Mouse (Mus musculus) heart, embryonic 15.5 days (tissue): ENCODE results near the gene Lfng. TPM values are rescaled to one million over a fixed set of nuclear protein-coding genes. Genes with fewer than 3 reads are reported as not detected.
A peak's percentile ranks its signal among the peaks of the same experiment; 100 is the strongest.

Source experiments
- ATAC-seq: fragments of 200-750 bp; cut with Nextera tagmentation; replicated peaks from 2 replicates; pipeline ENCODE4 v1.8.0; 2017; ENCODE audit warnings: low read depth, moderate TSS enrichment; ENCODE audit not compliant: insufficient number of reproducible peaks, insufficient read depth, low FRiP score
- H3K27ac ChIP-seq: fragments of 300-500 bp; sonication (generic); 2 replicates; pipeline ENCODE4 v1.5.1; 2015; ENCODE audit warnings: mild to moderate bottlenecking, inconsistent platforms
- H3K27me3 ChIP-seq: fragments of 300-500 bp; sonication (generic); 2 replicates; pipeline ENCODE4 v1.6.1; 2015; ENCODE audit warnings: inconsistent platforms
- H3K36me3 ChIP-seq: fragments of 300-500 bp; sonication (generic); 2 replicates; pipeline ENCODE4 v1.6.1; 2015; ENCODE audit warnings: mild to moderate bottlenecking, inconsistent platforms
- H3K4me1 ChIP-seq: fragments of 300-500 bp; sonication (generic); replicated peaks from 2 replicates; pipeline ENCODE4 v1.6.1; 2015; ENCODE audit warnings: inconsistent platforms
- H3K4me2 ChIP-seq: fragments of 300-500 bp; sonication (generic); 2 replicates; pipeline ENCODE4 v1.6.1; 2015; ENCODE audit warnings: inconsistent platforms, mild to moderate bottlenecking, moderate library complexity
- H3K4me3 ChIP-seq: fragments of 300-500 bp; sonication (generic); 2 replicates; pipeline ENCODE4 v1.5.1; 2015; ENCODE audit warnings: mild to moderate bottlenecking, inconsistent platforms
- H3K9ac ChIP-seq: fragments of 300-500 bp; sonication (generic); 2 replicates; pipeline ENCODE4 v1.6.1; 2015; ENCODE audit warnings: mild to moderate bottlenecking, inconsistent platforms
- H3K9me3 ChIP-seq: fragments of 300-500 bp; sonication (generic); replicated peaks from 2 replicates; pipeline ENCODE4 v1.6.1; 2016; ENCODE audit warnings: inconsistent platforms
- WGBS: fragments of 180-500 bp; shearing (Covaris S2); methylation state at CpG from one replicate; pipeline ENCODE4 v1.1.7; 2015; ENCODE audit warnings: mixed read lengths; 5-methylcytosine and 5-hydroxymethylcytosine counted together
- polyA plus RNA-seq: library from polyadenylated mRNA; unstranded; fragments of >200 nt; fragmentation: Nextera tagmentation; extraction: Ambion mirVana; gene quantifications from 2 replicates; pipeline ENCODE4 v1.2.1, GENCODE M21; 2015

Lfng gene
- polyA plus RNA-seq, 1 experiment from 2014 or later: 5.0 TPM

- no peak; the same call in 1 of the 2 replicates for ATAC-seq
These were observed 10.6 kb downstream of the Lfng start for GRCm38 (mm10) chr5:140617714-140618113.

GRCm38 (mm10) chr5:140619151-140619771, 12.1 kb downstream of the Lfng start:
- peaks cover 25% of the 10 kb centered on the region for H3K36me3 ChIP-seq
- no peak overlapping the region for H3K27ac ChIP-seq
- peaks cover 7% of the 10 kb centered on the region for H3K4me1 ChIP-seq
- 20% methylated on average over 6 of the region's 6 CpGs for WGBS
- H3K4me2 ChIP-seq: no peak overlapping the region
- H3K9ac ChIP-seq: no peak overlapping the region
- H3K4me3 ChIP-seq: no peak overlapping the region
- no peaks in the 10 kb centered on the region for H3K9me3 ChIP-seq
- H3K27me3 ChIP-seq: no peaks in the 10 kb centered on the region
- no peak for ATAC-seq

More at GRCm38 (mm10) chr5:140617714-140618113, 10.6 kb downstream of the Lfng start:
- H3K27me3 ChIP-seq: peaks cover 1% of the 10 kb centered on the region; the same call in 1 of the 2 replicates
- peaks cover 7% of the 10 kb centered on the region for H3K4me1 ChIP-seq
- peaks cover 12% of the 10 kb centered on the region for H3K36me3 ChIP-seq
- peak overlapping the region; percentile 17; the same call in 1 of the 2 replicates for H3K27ac ChIP-seq
- no peak overlapping the region for H3K4me3 ChIP-seq
- 59% methylated on average over 5 of the region's 5 CpGs for WGBS
- H3K9ac ChIP-seq: no peak overlapping the region
- no peaks in the 10 kb centered on the region for H3K9me3 ChIP-seq
- H3K4me2 ChIP-seq: no peak overlapping the region

- no peak overlapping the region for H3K9ac ChIP-seq
- no peaks in the 10 kb centered on the region for H3K27me3 ChIP-seq
- no peak overlapping the region for H3K4me3 ChIP-seq
- H3K9me3 ChIP-seq: no peaks in the 10 kb centered on the region
- ATAC-seq: no peak
- H3K27ac ChIP-seq: no peak overlapping the region; the same call in 1 of the 2 replicates
- H3K36me3 ChIP-seq: peaks cover 33% of the 10 kb centered on the region
- no peak overlapping the region for H3K4me2 ChIP-seq
- 50% methylated on average over 7 of the region's 7 CpGs for WGBS
- peaks cover 7% of the 10 kb centered on the region for H3K4me1 ChIP-seq
These were observed 13.0 kb downstream of the Lfng start for GRCm38 (mm10) chr5:140619895-140620736.

- no peaks in the 10 kb centered on the region for H3K27me3 ChIP-seq
- no peak overlapping the region for H3K4me3 ChIP-seq
- no peak for ATAC-seq
- WGBS: 74% methylated on average over 9 of the region's 9 CpGs
- no peaks in the 10 kb centered on the region for H3K9me3 ChIP-seq
- H3K36me3 ChIP-seq: peaks cover 39% of the 10 kb centered on the region
- H3K4me2 ChIP-seq: no peak overlapping the region
- no peak overlapping the region for H3K27ac ChIP-seq
- peaks cover 8% of the 10 kb centered on the region for H3K4me1 ChIP-seq
- no peak overlapping the region for H3K9ac ChIP-seq
These were observed 14.0 kb downstream of the Lfng start for GRCm38 (mm10) chr5:140621092-140621491.

- Histone ChIP-seq H3K4me1 (peaks cover 10% of the 10 kb centered on the region), H3K36me3 (peaks cover 43% of the 10 kb centered on the region), H3K4me3 (no peak overlapping the region), H3K9me3 (no peaks in the 10 kb centered on the region), H3K27ac (no peak overlapping the region), H3K9ac (no peak overlapping the region), H3K4me2 (no peak overlapping the region), H3K27me3 (no peaks in the 10 kb centered on the region)
- ATAC-seq: no peak
- WGBS: 70% methylated on average over 10 of the region's 10 CpGs
These were observed 14.4 kb downstream of the Lfng start for GRCm38 (mm10) chr5:140621517-140621916.

GRCm38 (mm10) chr5:140622978-140623670, 16.0 kb downstream of the Lfng start:
- H3K4me3 ChIP-seq: no peak overlapping the region
- H3K36me3 ChIP-seq: peaks cover 59% of the 10 kb centered on the region
- 93% methylated on average over 23 of the region's 23 CpGs for WGBS
- H3K9me3 ChIP-seq: no peaks in the 10 kb centered on the region
- ATAC-seq: no peak
- H3K27ac ChIP-seq: no peak overlapping the region
- H3K4me2 ChIP-seq: no peak overlapping the region
- no peak overlapping the region for H3K9ac ChIP-seq
- peaks cover 10% of the 10 kb centered on the region; the same call in 1 of the 2 replicates for H3K4me1 ChIP-seq
- no peaks in the 10 kb centered on the region for H3K27me3 ChIP-seq

GRCm38 (mm10) chr5:140623791-140624190, 16.7 kb downstream of the Lfng start:
- Histone ChIP-seq H3K4me1 (peaks cover 10% of the 10 kb centered on the region; the same call in 1 of the 2 replicates), H3K4me3 (no peak overlapping the region), H3K36me3 (peaks cover 66% of the 10 kb centered on the region), H3K9ac (no peak overlapping the region), H3K27ac (no peak overlapping the region), H3K9me3 (no peaks in the 10 kb centered on the region), H3K4me2 (no peak overlapping the region), H3K27me3 (no peaks in the 10 kb centered on the region)
- ATAC-seq: no peak
- WGBS: 67% methylated on average over 4 of the region's 4 CpGs

GRCm38 (mm10) chr5:140624238-140624637, 17.1 kb downstream of the Lfng start:
- Histone ChIP-seq H3K9me3 (no peaks in the 10 kb centered on the region), H3K9ac (no peak overlapping the region), H3K4me3 (no peak overlapping the region), H3K27me3 (no peaks in the 10 kb centered on the region), H3K36me3 (peaks cover 70% of the 10 kb centered on the region), H3K4me2 (no peak overlapping the region), H3K4me1 (peaks cover 10% of the 10 kb centered on the region; the same call in 1 of the 2 replicates), H3K27ac (no peak overlapping the region)
- ATAC-seq: no peak
- WGBS: 92% methylated on average over 5 of the region's 5 CpGs

GRCm38 (mm10) chr5:140624961-140625360, 17.8 kb downstream of the Lfng start:
- Histone ChIP-seq H3K4me1 (peaks cover 10% of the 10 kb centered on the region; the same call in 1 of the 2 replicates), H3K4me2 (no peak overlapping the region), H3K27me3 (no peaks in the 10 kb centered on the region), H3K36me3 (peaks cover 77% of the 10 kb centered on the region), H3K27ac (no peak overlapping the region), H3K9me3 (no peaks in the 10 kb centered on the region), H3K4me3 (no peak overlapping the region), H3K9ac (no peak overlapping the region)
- ATAC-seq: no peak
- WGBS: 91% methylated on average over 13 of the region's 13 CpGs

GRCm38 (mm10) chr5:140627580-140627979, 20.5 kb downstream of the Lfng start:
- H3K4me3 ChIP-seq: no peak overlapping the region

GRCm38 (mm10) chr5:140628995-140629394, 21.9 kb downstream of the Lfng start:
- Histone ChIP-seq H3K36me3 (peaks cover 88% of the 10 kb centered on the region), H3K4me1 (0 out of 2 replicates have a peak, but pooled peaks cover 3% of the 10 kb centered on the region), H3K4me3 (no peak overlapping the region), H3K4me2 (no peak overlapping the region), H3K9ac (no peak overlapping the region), H3K27me3 (no peaks in the 10 kb centered on the region), H3K9me3 (no peaks in the 10 kb centered on the region), H3K27ac (no peak overlapping the region)
- 87% methylated on average over 9 of the region's 9 CpGs for WGBS
- ATAC-seq: no peak

More at GRCm38 (mm10) chr5:140627580-140627979, 20.5 kb downstream of the Lfng start:
- H3K4me2 ChIP-seq: no peak overlapping the region
- no peaks in the 10 kb centered on the region for H3K27me3 ChIP-seq
- WGBS: 93% methylated on average over 5 of the region's 5 CpGs
- ATAC-seq: no peak
- H3K9ac ChIP-seq: no peak overlapping the region
- H3K4me1 ChIP-seq: 0 out of 2 replicates have a peak, but pooled peaks cover 3% of the 10 kb centered on the region
- no peaks in the 10 kb centered on the region for H3K9me3 ChIP-seq
- H3K36me3 ChIP-seq: peaks cover 90% of the 10 kb centered on the region
- no peak overlapping the region for H3K27ac ChIP-seq
